Mouse (Mus musculus): ENCODE measurements around the gene Snx5. TPM values are rescaled to one million over a fixed set of nuclear protein-coding genes. Genes with fewer than 3 reads are reported as not detected.

Gene Snx5
- polyA plus RNA-seq (2015; fragmentation: Nextera tagmentation; extraction: Ambion mirVana): 82.7 and 85.4 TPM in 2 replicates

DNA sequence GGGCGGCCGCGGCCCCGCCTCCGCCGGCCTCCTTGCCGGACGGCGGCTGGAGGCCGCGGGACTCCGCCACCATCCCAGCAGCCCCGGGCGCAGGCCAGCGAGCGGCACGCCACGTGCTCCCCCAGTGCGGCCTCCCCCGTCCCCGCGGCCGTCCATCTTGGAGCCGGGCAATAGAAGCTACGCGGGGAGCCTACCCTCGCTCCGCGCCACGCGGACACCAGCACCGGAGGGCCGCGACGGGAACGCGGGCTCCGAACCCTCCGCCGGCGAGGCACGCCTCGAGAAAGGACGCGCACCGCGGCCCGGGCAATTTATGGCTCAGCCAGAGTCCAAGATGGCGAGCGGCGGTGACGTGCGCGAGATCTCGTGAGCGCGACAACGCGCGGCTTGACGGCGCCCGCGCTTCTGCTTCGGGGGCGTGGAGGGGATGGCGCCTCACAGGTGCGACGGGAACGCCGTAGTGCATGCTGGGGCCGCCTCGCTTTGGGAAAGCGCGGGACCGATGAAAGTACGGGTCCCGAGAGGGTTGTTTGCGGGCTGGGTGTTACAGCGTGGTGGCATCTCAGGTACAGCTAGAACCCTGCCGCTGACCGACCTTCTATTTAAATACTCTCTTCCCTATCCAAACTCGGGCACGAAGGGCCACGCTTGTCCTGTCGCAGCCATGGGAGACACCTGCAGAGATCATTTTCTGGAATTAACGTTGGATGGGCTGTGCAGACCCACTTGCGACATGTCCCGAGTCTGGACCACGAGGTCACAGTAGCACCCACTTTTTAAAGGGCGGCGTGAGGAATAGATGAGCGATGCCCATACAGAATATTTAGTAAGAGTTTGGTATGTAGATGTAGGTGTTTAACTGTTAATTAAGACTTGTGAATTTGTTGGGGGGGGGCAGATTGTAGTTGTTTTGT lies at the start of gene Snx5, which contains the start of gene Mgme1:
Gene Snx5 (minus strand): TSS at position 400 of the 914 bp plus-strand sequence.
Gene Mgme1 (plus strand): TSS at position 157 of the 914 bp plus-strand sequence.

Other genes with a start within 250 kb of the Snx5 start
- not detected in 2 replicates for gene Banf2, start 237.8 kb downstream of the Snx5 start, polyA plus RNA-seq (2015; fragmentation: Nextera tagmentation; extraction: Ambion mirVana)
- gene Mgme1, start 243 bp downstream of the Snx5 start, polyA plus RNA-seq (2015; fragmentation: Nextera tagmentation; extraction: Ambion mirVana): 8.1 and 9.0 TPM in 2 replicates
- gene Ovol2, start 61.2 kb upstream of the Snx5 start, polyA plus RNA-seq (2015; fragmentation: Nextera tagmentation; extraction: Ambion mirVana): 0.19 TPM in 1 of 2 replicates, not detected in the other
- 17.2 and 18.5 TPM in 2 replicates for gene Kat14, start 98.1 kb upstream of the Snx5 start, polyA plus RNA-seq (2015; fragmentation: Nextera tagmentation; extraction: Ambion mirVana)
- gene Pet117, start 98.1 kb upstream of the Snx5 start, polyA plus RNA-seq (2015; fragmentation: Nextera tagmentation; extraction: Ambion mirVana): 0.98 and 2.3 TPM in 2 replicates